Mouse (Mus musculus) spleen, adult 12 weeks (tissue): ENCODE results near the gene Myoz1.

Experiments
- DNase-seq: peaks from one replicate; pipeline ENCODE4 v3.0.0; 2022; ENCODE audit warnings: low spot score

Myoz1 gene

DNA sequence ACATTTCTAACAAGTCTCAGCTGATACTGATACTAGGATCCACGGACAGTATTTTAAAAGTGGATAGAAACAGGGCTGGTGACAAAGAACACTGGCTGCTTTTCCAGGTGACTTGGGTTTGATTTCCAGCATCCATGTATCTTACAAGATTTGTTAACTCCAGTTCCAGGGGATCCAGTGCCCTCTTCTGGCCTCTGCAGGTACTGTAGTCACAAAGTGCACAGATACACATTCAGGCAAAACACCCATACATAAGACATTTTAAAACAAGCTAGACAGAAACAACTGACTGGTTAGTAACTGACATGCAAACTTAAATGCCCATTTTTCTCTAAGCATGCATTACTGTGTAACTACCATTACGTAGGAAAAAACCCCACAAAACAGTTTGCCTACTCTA is 16.6 kb upstream of the Myoz1 start:
- DNase-seq = peak; percentile 31

DNA sequence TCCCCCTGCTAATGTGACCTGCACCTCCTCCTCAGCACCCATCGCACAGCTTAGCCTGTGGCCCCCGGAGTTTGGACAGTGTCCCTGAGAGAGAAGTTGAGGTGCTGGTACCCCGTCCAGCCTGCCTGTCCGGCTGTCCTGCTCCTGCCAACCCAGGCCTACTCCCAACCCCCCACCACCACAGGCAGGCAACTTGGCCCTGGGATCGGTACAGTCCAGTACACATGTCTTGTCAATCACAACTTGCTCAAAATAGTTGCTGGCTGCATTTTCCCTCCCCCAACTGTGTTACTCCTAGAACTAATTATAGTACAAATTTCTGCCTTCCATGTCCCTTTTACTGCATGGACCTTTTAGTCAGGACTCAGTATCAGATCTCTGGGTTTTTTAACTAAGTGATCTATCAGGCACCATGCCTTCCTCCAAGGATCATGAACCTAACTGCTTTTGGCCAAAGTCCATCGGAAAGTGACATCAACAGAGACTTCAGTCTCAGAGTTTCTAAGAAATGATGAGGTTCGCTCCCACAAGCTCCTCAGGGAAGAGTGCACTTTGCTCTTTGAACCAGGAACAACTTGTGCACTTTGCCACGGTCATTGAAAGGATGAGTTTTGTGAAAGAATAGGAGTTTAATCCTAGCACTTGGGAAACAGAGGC is 11.9 kb upstream of the Myoz1 start, which contains the start of gene Synpo2l:
Gene Synpo2l (minus strand): TSS at position 201 of the 657 bp plus-strand sequence.
- DNase-seq = no peak

DNA sequence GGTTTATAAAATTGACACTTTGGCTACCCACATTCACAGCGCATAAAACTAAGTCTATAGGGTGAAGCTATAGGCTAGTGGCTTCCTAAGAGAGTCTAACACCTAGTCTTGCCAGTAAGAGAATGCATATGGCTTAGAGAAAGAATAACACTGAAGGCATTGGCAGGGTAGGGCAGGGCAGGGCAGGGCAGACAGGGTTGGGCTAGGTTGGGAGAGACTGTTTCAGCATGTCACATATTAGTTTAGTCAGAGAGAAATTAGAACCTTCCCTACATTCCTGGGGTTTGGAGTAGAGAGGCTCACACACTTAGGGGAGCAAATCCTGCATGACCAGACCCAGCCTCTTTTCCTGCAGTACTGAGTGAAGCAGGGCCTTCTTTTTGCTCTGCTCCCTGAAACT is 11.1 kb upstream of the Myoz1 start:
- DNase-seq = no peak

DNA sequence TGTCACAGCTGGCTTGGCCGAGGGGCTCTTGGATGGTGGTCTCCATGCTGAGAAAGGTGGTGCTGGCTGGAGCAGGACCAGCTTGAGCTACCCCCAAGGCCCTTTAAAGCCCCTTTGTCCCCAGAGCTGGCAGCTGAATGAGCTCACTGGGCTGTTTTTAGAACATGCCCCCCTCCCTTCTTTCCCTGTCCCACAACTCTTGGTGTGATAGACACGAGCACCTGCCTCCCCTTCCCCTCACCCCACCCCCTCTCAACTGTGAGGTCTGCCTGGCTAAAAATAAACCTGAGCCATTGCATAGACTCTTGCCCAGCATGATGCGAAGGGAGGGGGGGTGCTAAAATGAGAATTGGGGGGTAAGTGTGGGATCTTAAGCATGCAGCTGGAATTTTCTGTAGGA is 8.1 kb upstream of the Myoz1 start:
- DNase-seq = no peak

DNA sequence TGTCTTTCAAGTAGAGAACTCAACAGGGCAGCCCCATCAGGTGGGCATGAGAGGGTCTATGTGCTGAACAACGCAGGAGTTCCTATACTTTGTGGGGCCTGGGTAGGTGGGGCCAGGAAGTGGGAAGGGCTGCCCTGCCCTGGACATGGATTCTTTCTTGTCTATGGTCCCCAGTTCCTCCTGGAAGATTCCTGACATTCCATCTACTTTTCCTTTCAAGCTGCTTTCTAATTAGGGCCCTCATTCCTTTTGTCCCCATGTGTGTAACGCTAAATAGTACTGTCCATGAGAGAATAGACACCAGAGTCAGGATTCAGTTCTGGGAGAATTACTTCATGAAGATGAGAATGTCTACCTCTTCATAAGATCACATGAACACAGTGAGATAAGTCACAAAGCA is 7.3 kb upstream of the Myoz1 start:
- no peak for DNase-seq

DNA sequence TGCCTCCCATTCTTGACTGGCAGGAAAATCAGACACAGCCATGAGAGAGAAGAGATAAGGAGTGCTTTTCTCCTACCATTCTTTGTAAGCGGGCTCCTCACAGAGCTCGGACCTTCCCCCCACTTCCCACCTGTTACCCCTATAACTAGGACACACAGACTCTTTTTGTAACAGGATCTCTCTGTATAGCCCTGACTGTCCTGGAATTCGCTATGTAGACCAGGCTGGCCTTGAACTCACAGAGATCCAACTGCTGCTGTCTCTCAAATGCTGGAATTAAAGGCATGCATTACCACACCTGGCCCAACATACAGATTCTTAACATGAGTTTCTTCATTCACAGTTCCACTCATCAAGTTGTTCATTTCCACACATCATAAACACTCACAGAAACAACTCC is 6.4 kb upstream of the Myoz1 start:
- DNase-seq = no peak

DNA sequence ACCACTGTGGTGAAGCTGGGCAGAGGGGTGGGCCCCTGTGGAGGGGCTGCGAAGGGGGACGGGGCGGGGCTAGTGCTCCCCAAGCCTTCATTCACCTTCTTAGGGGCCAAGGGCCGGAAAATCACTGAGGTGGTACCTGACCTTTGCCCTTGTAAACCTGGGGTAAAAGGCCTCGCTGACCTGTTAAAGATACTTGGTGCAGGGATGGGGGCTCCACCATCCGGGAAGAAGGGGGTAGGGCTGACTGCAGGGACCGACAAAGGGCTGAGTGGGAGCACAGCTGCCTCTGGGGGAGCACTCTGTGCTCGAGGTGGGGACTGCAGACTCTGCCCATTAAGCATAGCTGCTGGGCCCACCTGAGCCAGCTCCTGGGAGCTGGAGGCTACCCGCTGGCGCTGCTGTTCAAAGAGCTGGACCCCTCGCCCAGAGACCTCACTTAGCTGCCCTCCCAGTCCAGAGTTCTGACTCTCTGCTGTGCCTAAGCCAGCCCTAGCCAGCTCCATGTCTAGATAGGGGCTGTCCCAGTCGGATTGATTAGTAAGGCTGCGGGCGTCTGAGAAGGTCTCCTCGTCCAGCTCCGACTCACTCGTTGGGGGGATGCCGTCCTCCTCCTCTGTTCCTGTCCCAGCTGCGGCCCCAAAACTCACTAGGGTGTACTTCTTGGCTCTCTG is 5.5 kb upstream of the Myoz1 start:
- DNase-seq = no peak

DNA sequence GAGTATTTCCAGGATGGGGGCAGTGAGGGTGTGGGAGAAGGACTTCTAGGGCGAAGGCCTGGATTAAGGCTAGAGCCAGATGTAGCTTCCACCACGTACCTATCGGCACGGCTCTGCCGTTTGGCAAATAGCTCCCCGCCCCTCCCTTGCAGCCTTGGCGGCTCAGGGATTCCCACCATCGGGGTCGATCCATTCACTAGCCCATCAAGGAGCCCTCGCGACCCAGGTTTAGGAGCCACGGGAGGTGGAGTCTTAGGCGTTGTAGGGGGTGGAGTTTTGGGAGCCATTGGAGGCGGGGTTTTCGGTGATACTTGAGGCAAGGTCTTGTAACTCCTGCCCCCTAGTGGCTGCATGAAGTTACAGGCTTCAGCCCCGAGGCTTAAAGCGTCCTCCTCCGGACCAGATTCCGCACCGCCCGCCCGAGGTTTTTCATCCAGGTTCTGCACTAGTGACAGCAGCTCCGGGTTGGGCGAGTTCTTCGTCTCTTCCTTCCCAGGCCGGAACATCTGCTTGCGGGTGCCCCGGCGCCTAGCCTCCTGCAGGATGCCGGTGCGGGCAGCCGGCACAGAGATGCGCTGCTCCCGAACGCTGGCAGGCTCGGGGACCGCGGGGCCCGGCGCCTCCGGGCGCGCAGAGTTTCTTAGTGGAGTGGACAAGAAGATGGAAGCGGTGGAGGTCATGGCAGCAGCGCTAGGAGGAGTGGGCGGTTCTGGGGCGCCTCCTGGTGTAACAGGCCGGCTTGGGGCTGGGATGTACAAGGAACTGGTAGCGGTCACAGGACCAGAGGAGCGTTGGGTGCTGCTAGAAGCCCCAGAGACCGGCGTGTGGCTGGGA is 4.7 kb upstream of the Myoz1 start:
- peak; percentile 81 for DNase-seq

DNA sequence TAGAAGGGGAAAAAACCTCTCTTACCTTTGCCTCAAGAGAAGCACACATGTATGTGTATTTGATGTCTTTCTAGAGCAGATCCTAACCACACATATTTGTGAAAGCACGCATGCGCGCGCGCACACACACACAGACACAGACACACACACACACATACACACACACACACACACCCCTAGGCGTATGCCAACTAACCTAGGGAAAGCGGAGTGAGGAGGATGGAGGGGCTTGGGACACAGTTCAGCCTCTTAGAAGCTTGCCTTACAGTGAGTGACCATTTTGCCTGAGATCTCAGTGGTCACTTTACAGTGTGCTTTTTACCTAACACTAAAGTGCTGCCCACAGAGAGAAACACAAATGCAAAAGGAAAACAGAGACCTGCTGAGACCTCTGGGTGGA is 3.3 kb upstream of the Myoz1 start:
- DNase-seq = no peak

DNA sequence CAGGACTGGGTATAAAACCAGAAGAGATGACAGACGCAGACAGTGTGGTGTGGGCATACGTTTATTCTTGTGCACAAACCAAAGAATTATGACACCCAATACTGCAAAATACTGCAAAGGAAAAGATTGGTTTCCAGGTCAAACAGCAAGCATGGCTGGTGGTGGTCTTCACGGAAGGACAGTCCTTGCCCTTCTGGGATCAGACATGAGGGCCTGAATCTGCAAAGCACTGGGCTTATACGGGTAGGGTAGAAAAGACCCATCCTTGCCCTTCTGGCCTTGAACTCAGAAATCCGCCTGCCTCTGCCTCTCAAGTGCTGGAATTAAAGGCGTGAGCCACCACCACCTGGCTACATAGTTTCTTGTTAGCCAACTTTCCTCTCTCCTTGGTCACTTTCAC is 2.6 kb upstream of the Myoz1 start:
- no peak for DNase-seq

DNA sequence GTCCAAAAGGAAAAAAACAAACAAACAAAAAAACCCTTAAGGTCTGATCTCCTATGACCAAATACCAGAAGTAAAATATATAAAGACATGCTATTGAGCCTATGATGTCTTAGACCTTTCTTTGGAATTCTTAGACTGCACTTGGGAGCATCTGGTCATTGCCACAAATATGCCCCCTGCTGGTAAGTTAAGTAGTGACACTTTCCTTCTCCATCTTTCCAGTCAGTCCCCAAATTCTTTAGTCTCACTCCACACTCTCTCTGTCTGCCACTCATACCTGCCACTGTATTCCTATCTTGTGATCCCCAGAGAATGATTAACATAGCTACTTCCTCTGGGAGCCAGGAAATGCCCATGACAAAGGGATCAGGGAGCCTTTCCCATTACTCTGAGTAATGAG is 2.0 kb upstream of the Myoz1 start:
- DNase-seq = no peak

DNA sequence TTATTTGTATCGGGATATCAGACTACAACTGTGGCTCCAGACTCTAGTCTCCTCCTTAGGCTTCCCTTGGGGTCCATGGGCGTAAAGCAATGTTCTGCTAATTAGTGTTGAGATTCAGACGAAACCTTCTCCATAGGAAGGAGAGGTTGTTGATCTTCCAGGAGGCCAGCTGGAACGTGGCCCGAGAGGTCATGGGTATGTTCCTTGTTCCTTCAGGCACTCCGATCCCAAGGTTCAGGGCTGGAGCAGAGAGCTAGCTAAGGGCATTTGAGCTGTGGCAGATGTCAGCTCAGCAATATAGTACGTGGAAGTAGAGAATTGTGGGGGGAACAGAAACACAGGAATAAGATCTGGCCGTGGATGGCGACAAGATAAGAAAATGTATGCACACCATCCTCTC is 609 bp downstream of the Myoz1 start:
- DNase-seq = no peak

DNA sequence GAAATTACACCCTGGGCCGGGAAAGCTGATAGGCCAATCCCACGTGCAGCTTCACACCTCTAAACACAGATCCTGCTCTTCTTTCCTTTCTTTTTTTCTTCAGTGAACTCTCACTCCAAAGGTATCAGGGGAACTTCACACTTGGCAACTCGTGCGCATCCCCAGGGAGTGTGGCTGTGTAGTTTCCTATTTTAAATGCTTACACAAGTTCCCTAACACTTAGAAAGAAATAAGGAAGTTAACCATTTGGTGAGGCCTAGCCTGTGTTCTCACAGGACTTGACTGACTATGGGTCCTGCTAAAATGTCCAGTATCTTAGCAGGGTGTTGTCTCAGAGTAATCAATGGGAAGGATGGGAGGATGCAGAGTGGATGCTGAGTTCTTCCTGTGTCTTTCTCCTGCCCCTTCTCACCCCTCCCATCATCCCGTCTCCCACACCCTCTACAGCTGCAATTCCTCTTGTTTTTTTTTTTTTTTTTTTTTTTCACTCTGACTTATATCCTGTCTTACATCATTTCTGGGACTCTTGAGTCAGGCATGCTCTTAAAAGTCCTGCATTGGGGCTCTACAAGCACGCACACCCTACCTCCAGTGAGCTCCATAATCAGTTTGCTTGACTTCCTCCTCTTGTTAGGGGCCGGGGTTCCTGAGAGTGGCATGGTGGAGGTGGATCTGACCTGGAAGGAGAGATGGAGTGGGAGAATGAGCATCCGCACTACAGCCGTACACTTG is 1.5 kb downstream of the Myoz1 start:
- no peak for DNase-seq

DNA sequence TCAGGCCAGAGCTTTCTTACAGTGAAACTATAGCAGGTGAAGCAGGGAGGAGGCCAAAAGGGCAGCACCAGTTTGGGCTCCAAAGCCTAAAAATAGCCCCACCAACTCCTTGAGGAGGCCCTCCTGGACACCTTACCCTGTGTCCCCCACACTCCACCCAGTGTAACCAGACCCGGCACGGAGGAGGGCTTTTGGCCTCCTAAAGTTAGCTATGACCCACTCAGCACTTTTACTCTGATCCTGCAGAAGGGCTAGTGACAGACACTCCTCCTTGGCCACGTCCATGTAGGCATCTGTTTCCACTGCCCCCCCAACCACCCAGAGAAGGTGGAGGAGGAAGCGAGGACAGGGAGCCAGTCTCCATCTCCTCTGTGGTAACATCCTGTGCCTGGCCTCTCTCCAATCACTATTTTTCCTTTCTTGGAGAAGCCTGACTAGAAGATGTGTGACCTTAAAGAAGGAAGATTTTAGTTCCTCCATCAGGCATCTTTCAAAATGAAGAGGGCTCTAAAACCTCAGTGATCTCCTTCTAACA is 4.6 kb downstream of the Myoz1 start:
- DNase-seq = no peak

DNA sequence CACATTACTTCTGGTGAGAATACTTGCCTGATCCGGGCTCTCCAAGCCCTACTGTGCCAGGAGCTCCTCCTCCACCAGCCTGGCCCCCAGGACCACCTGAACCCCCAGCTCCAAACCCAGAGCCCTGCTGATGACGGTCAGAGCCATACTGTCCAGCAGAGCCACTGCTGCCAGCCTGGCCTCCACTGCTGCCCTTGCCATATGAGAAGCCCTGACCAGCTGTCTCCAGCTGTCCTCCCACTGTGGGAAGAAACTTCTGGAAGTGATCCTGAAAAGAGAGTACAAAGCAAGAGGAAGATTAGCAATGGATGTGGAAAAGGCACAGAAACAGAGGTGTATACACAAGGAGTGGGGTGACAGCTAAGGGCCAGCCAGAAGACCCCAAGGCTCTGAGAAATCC is 5.3 kb downstream of the Myoz1 start:
- no peak for DNase-seq

DNA sequence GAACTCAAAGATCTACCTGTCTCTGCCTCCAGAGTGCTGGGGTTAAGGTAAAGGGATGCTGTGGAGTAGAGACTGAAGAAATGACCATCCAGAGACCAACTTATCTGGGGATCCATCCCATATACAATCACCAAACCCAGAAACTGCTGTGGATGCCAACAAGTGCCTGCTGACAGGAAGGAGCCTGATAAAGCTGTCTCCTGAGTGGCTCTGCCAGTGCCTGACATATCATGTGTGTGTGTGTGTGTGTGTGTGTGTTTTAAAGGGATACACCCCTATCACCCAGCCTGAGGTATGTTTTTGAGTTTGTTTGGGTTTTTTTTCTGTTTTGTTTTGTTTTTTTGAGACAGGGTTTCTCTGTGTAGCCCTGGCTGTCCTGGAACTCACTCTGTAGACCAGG is 10.0 kb downstream of the Myoz1 start:
- DNase-seq = no peak

DNA sequence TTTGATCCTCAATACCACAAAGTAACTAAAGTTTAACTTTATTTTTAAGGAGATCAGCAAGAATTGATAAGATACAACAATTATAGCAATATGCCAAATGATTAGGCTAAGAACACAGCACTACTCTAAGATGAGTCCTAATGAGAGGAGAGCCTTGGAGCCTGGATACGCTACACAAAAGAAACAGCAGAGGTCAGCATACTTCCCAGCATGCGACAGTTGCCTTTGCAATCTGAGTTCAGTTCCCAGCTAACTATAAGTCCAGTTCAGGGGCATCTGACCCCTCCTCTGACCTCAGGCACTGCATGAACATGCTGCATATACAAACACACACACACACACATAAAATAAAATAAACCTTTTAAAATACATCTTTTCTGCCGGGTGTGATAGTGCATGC is 10.8 kb downstream of the Myoz1 start:
- DNase-seq = no peak

DNA sequence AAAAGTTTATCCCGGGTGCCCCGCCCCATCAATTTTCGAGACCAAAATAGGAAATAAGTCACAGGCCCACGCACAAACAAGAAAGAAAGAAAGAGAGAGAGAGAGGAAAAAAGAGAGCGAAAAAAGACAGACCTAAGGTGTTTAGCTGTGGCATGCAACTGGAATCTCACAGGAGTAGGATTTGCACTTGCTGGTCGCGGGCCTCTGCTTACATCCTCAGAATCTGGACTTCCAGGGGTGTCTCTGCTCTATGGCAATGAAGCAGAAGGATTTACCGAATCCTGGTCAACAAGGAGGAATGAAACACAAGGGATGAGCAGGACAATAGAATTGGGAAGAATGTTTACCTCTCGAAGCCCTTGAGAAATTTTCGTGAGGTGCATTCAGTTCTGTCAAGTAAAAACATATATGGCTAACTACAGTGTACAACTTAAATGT is 14.9 kb downstream of the Myoz1 start:
- no peak for DNase-seq

DNA sequence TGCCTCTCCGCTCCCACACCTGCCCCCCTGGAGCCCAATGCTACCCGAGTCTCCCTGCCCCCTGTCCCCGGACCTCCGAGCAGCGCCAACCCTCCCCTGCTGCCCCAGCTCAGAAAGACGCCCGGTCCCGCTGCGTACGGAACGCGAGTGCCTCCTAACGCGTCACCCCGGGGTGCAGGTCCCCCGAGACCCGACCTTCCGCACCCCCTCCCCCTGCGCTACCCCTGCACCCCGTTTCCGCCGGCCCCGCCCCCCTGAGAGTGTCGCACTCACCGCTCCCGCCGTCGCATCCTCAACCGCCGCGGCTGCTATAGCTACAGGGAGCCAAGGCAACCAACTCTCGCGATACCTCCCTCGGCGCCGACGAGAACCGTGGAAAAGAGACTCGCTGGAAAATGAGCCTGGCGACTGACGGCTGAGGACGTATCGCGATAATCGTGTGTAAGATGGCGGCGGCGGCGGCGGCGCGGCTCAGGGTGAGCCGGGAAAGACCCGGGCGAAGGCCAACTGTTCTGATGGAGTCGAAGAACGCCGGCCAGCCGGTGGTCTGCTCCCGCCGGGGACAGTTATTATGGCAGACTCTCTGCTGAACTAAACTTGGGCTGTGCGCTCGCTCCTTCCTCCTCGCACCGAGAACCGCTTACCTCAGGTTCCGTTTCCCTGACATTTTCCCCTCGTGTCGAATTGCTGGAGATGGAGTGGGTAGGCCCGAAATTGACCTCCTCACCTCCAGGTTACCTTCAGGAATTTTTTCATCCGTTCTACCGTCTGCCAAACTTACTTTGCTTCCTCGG is 15.5 kb downstream of the Myoz1 start, which contains the start of gene Usp54:
Gene Usp54 (minus strand): TSS at position 420 of the 794 bp plus-strand sequence.
- DNase-seq = peak; percentile 95

DNA sequence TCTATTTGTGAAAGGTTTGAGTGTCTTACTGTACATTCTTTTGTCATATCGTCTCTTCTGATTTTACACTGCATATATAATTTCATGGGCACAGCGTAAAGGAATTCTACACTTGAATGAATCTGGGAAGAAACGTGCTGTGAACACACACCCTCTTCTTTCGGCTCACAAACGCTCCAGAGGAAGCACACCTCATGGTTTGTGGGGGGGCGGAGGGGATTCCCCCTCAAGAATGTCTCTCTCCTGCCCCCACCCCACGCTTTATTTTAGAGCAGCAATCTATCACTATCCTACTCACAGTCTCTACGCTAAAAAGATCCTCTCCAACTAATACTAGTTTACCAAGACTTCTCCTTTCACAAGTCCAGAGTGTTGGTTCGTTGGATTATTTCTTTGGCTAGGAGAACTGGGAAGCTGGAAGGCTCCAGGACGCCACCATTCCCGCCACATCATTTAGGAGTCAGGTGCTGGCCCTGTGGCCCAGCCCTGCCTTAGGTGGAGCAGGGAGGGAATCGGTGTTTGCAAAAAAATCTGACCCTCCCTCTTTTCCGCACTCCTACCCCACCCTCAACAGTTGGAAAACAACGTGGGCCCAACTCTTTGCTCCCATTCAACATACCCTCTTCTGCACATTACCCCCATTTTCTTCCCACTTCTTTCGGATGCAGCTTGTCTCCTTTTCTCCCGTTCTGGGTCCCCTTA is 16.3 kb downstream of the Myoz1 start:
- no peak for DNase-seq

DNA sequence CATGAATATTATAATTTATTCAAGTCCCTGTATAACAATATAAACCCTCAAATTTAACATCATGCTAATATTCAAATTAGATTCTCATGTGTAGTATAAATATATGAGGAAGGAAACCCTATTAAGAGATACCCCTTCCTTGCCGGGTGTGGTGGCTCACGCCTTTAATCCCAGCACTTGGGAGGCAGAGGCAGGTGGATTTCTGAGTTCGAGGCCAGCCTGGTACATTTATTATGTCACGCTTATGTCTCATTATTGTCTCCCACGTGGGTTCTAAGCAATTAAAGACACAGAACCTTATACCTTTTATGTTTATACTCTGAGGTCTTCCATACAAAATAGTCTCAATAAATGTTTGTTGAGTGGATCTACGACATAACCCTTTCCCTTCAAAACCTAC is 17.6 kb downstream of the Myoz1 start:
- no peak for DNase-seq
